Mouse (Mus musculus) activated CD4-positive, CD25-positive, alpha-beta regulatory T cell, adult 4 months (primary cell): ENCODE results near the gene Nmnat2. TPM values are rescaled to one million over a fixed set of nuclear protein-coding genes. Genes with fewer than 3 reads are reported as not detected.
A peak's percentile ranks its signal among the peaks of the same experiment; 100 is the strongest.
"Not testable (repeated sequence)": the region's sequence is repeated elsewhere in the genome, so short reads cannot be mapped to it uniquely, and the experiment has no call there.

Experiments
- ATAC-seq: one replicate; pipeline ENCODE4 v1.8.0; 2017
- polyA plus RNA-seq, 2 experiments: library from polyadenylated mRNA; unstranded; fragments of 100-300 nt; shearing (Covaris generic); gene quantifications; one replicate each; pipeline ENCODE4 v1.2.1; 2017

Gene Nmnat2
- polyA plus RNA-seq, 2 experiments from 2014 or later, result 1.4 to 2.0 TPM

GRCm38 (mm10) chr1:153062547-153062946 is 107.8 kb downstream of the Nmnat2 start:
- no peak for ATAC-seq

DNA sequence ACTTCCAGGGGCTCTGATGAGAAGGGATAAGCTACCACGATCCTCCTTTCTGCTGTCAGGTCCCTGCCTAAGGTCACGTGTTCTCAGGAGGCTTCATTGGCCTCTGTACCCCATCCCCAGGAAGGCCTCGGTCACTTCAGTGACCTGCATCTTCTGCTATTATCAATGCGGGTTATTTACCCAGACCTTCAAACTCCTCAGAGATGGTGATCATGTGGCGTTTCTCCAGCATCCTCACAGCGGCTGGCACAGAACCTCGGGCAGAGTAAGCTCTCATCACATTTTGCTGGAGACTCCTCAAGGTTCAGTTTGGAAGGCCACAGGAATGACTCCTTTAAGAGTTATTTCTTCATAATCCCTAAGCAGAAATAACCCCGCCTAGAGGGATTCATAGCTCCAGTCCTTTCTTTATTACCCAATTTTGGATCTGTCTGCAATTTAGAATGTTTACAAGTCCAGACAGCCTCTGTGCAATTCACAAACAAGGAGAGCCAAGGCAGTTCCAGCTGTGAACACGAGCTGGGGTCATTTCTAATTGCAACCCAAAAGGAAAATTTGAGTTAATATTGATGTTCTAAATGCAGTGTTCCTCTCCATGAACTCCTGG is 110.1 kb downstream of the Nmnat2 start:
- no peak for ATAC-seq

DNA sequence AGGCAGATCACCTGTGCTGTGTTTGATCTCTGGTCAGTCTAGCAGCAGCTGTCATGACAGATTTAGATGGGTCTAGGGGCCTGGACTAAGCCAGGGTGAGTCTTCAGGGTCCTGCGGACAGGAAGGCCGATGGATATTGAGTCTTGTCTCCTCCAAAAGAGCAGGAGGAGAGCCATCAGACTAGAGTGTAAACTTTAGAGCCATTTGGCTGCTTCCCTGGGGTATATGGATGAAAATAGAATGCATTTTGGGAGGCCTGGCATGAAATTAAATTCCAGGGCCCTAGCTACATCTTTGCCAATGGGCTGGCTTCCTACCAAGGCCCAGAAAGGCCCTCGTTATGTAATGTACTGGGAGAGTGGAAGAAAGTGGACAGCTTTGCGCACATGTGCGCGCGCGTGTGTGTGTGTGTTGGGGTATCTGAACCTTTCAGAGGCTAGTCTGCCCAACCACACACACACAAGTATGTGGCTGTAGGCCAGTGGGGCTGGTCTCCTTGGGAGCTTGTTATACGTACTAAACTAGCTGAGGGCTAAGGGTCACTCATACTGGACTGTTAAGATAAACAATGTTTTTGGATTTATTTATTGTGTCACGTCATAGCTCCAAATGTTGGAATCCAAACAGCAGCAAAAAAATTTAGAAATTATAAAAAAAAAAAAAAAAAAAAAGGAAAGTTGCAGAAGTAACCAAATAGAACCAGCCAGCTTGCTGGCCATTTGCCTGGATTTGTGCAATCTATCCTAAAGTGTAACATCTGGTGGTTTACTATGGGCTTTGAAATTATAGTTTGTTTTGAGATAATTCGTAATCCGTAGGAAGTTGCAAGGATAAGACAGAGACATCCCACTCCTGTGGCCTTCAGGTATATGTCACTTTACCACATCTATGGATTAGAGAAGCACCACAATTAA is 110.9 kb downstream of the Nmnat2 start:
- ATAC-seq, result no peak

DNA sequence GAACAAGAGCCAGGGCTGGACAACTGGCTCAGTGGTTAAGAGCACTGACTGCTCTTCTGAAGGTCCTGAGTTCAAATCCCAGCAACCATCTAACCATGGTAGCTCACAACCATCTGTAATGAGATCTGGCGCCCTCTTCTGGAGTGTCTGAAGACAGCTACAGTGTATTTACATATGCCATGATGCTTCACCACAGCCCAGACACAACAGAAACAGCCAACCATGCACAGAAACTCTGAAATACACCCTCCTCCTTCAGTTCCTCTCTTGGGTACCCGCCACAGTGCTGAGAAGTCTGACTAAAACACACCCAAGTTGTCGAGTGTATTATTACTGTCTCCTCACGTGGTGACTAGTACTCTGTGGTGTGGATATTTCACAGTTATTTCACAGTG is 111.6 kb downstream of the Nmnat2 start:
- no peak for ATAC-seq

- no peak for ATAC-seq
These were observed 116.8 kb downstream of the Nmnat2 start for GRCm38 (mm10) chr1:153071563-153071962.

GRCm38 (mm10) chr1:153071995-153072394 is 117.2 kb downstream of the Nmnat2 start:
- ATAC-seq, result no peak

GRCm38 (mm10) chr1:153072711-153073110 is 117.9 kb downstream of the Nmnat2 start:
- ATAC-seq, result no peak

DNA sequence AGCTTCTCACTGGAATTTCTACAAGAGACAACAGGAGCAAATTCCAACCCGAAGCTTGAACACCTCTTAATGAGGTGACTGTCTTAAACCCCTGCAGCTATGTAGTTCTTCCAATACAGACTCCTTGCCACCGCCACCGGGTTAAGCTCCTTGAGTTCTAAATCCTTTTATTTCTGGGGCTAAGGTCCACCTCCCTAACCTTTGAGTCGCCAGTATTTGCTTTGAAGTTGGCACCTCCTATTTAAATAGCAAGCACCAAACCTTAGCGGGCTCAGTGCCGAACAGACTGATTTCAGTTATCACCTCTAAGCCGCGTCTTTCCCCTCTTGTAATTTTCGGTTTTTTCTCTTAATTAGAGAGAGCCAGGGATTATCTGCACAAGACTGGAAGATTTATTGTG is 118.6 kb downstream of the Nmnat2 start:
- ATAC-seq, result no peak

DNA sequence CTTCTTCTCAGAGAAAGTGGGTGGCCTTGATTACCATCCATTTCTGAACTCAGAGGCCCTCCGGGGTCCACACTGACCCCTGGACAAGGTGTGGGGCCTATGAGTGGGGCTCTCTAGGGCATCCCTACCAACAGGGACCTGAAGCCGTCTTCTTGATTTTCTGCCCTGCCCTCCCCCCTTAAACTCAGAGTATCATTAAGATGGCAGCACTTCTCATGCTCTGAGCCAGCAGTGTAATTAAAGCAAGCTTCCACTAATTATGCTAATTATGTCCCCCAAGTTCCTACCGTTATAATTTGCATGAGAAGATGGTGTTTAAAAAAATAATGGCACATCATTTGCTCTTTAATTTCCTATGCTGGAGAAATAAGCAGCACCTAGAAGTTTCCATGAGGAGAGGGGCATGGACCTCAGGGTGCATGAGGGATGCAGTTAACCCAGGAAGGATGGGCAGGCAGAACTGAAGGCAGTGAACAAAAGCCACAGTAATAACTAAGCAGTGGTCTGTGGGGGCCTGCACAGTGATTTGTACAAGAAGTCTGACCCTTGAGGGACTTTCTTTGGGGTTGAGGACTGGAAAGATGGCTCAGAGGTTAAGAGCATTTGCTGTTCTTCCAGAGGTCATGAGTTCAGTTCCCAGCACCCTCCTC is 120.4 kb downstream of the Nmnat2 start:
- no peak for ATAC-seq

- no peak for ATAC-seq
These were observed 121.2 kb downstream of the Nmnat2 start for GRCm38 (mm10) chr1:153075955-153076354.

DNA sequence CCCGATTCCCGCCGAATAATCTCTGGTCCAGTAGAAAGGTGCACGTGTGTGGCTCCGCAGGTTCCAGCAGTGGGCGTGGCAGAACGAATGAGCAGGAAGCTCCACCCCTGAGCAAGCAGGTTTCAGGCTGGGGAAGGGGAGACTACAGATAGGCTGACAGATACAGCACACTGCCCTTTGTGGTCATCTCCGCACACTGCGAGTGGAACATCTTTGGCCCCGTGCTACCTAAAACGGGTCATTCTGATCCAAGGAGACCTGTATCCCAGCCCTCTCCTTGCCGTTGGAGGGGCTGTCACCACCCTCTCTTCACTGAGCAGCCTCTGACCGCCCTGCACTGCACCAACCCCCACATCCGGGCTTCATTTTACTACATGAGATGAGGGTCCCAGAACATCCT is 128.4 kb downstream of the Nmnat2 start:
- not testable (repeated sequence) for ATAC-seq

GRCm38 (mm10) chr1:153084191-153084590 is 129.4 kb downstream of the Nmnat2 start:
- no peak for ATAC-seq

- peak; percentile 95 for ATAC-seq
These were observed 130.4 kb downstream of the Nmnat2 start for GRCm38 (mm10) chr1:153085198-153085597.

DNA sequence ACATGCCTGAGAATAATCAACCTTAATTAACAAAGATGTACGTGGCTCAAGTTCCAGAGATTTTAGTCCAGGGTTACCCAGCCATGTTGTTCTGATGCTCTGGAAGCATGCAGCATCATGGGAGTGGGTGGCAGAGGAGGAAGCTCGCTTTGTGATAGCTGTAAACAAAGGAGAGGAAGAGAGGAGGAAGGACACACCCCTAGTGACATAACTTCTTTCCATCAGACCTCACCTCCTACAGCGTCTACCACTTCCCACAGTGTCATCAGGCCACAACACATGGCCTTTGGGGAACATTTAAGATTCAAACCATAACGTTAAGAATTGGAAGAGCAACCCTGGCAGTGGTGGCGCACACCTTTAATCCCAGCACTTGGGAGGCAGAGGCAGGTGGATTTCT is 133.0 kb downstream of the Nmnat2 start:
- ATAC-seq, result peak; percentile 50

- no peak for ATAC-seq
These were observed 135.3 kb downstream of the Nmnat2 start for GRCm38 (mm10) chr1:153090081-153090480.

DNA sequence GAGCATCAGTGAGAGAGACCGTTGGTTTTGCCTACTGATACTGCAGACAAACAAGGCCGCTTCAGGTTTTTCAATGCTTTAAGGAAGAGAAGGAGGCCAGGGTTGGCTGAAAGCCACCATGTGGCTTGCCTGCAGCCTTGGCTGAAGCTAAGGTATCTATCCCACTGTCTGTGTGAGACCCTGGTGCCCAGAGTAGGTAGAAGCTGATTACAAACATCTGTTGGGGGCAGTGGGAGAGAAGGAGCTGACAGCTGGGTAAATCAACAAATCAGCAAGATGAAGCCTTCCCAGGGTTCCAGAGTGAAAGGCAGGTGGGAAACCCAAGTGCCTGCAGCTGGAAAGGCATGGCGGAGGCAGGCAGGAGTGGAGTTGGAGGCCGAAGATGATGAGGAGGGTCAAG is 136.0 kb downstream of the Nmnat2 start:
- no peak for ATAC-seq

- no peak for ATAC-seq
These were observed 136.8 kb downstream of the Nmnat2 start for GRCm38 (mm10) chr1:153091438-153092236.

DNA sequence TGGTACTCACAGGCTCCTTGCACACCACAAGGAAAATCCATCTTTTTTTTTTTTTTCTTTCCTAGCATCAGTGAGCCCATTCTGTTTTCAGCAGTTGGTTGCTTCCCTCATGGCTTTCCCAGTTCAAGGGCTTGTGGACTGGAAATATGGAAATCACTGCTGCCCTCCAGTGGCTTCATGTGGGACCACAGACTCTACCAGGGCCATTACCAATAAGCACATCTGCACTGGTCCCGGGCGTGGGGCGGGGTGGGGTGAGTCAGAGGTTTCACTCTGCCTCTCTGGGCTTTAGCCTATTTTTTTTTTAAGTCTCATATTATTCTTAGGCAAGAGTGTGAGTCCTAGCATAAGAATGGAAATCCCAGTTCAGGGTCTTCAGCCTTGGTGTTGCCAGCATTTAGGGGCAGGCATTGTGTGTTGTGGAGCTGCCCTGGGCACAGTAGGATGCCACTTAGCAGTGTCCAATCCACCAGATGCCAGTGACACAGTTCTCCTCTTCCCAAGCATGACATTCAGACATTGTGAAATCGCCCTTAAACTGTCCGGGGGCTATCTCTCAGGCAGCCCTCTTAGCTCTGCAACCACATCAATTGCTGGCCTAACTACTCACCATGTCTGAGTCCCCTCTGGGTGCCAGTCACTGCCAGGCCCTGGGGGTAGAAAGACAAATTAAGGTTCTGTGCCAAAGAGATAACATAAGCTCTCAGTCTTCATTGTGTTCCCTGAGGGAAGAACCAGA is 137.6 kb downstream of the Nmnat2 start:
- peak; percentile 58 for ATAC-seq

GRCm38 (mm10) chr1:153093172-153093571 is 138.4 kb downstream of the Nmnat2 start:
- ATAC-seq, result no peak

GRCm38 (mm10) chr1:153093581-153093980 is 138.8 kb downstream of the Nmnat2 start:
- no peak for ATAC-seq

DNA sequence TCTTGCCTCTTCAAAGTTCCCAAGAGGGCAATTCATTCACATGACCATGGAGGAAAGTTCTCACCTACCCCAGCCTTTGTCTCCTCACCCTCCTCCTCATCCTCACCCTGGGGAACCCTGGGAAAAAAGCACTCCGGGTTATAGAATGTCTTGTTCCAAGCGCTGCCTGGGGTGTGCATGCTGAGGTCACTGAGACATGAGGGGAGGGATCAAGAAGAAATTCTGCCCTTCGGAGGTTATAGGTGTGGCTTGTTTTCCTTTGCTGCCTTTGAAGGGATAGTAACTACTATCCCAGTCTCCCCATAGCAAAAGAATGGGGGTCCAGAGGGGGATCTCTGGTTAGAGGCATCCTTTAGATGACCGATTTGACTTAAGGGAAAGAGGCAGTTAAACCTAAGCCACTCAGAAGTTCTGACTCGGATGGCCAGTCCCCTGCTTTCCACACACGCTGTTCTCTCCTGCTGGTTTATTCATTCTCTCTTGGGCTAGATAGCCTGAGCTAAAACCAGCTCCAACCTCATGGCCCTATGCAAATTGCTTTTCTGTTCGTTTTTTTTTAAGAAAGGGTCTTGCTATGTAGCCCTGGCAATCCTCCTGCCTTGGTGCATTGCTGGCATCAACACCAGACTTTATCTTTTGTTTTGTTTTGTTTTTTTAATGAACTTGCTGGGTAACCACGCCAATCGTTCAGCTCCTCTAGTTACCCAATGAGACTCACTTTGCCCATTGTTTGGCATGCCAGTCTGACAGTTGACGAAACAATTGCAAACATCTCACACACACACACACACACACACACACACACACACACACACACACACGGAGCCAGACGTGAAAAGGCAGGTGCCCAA is 139.7 kb downstream of the Nmnat2 start:
- ATAC-seq, result no peak
